Mouse (Mus musculus): ENCODE results near the gene Tiparp.

The Tiparp gene

GRCm38 (mm10) chr3:65579260-65579921 lies 51.2 kb downstream of the Tiparp start:
- DNase-seq (ENCODE audit: low spot score in 2 of 2) = no peak

GRCm38 (mm10) chr3:65581596-65581995 lies 53.4 kb downstream of the Tiparp start:
- DNase-seq (ENCODE audit: low spot score in 2 of 2) = no peak

- no peak for DNase-seq (ENCODE audit: low spot score in 2 of 2)
Measured at GRCm38 (mm10) chr3:65584329-65584728, 56.1 kb downstream of the Tiparp start.

- DNase-seq (ENCODE audit: low spot score in 2 of 2) = no peak
Measured at GRCm38 (mm10) chr3:65585291-65585690, 57.1 kb downstream of the Tiparp start.

- no peak for DNase-seq (ENCODE audit: low spot score in 2 of 2)
Measured at GRCm38 (mm10) chr3:65585823-65586482, 57.7 kb downstream of the Tiparp start.

GRCm38 (mm10) chr3:65586483-65586905 lies 58.3 kb downstream of the Tiparp start:
- peak in 1 of 2 experiments; percentile 19 for DNase-seq (ENCODE audit: low spot score in 2 of 2)

GRCm38 (mm10) chr3:65586966-65587365 lies 58.8 kb downstream of the Tiparp start:
- DNase-seq (ENCODE audit: low spot score in 2 of 2) = no peak

GRCm38 (mm10) chr3:65588424-65588823 lies 60.2 kb downstream of the Tiparp start:
- DNase-seq (ENCODE audit: low spot score in 2 of 2) = no peak

- no peak for DNase-seq (ENCODE audit: low spot score in 2 of 2)
Measured at GRCm38 (mm10) chr3:65592850-65593249, 64.6 kb downstream of the Tiparp start.

- DNase-seq (ENCODE audit: low spot score in 2 of 2) = no peak
Measured at GRCm38 (mm10) chr3:65594493-65594892, 66.3 kb downstream of the Tiparp start.

- no peak for DNase-seq (ENCODE audit: low spot score in 2 of 2)
Measured at GRCm38 (mm10) chr3:65595196-65595595, 67.0 kb downstream of the Tiparp start.

GRCm38 (mm10) chr3:65598071-65598830 lies 70.0 kb downstream of the Tiparp start:
- no peak for DNase-seq (ENCODE audit: low spot score in 2 of 2)

GRCm38 (mm10) chr3:65599151-65599550 lies 70.9 kb downstream of the Tiparp start:
- DNase-seq (ENCODE audit: low spot score in 2 of 2) = no peak

GRCm38 (mm10) chr3:65601291-65602050 lies 73.3 kb downstream of the Tiparp start:
- no peak for DNase-seq (ENCODE audit: low spot score in 2 of 2)

GRCm38 (mm10) chr3:65603392-65604055 lies 75.3 kb downstream of the Tiparp start:
- no peak for DNase-seq (ENCODE audit: low spot score in 2 of 2)

All from spleen, postnatal 10 days (tissue).